ENCODE assay signal across 8 mouse cellular contexts in genomic region chr1:65179634-65180249, GRCm38 (mm10). TPM values are rescaled to one million over a fixed set of nuclear protein-coding genes. Genes with fewer than 3 reads are reported as not detected.
A peak's percentile ranks its signal among the peaks of the same experiment; 100 is the strongest.
DNase-seq lines count a peak whose midpoint lies in the region; ATAC-seq lines count a peak whose summit lies in the region.

No protein-coding gene starts in this region.

- H3K4me2 ChIP-seq in forebrain, embryonic 16.5 days (ENCODE audit: low read length), result peak overlapping the region; percentile 78
- H3K4me2 ChIP-seq in limb, embryonic 11.5 days (ENCODE audit: low read depth, severe bottlenecking), result peak overlapping the region; percentile 60
- peak overlapping the region; percentile 60 for H3K4me2 ChIP-seq in midbrain, embryonic 12.5 days (replicated peaks)

- no peak for ATAC-seq in forebrain, embryonic 16.5 days
- ATAC-seq in limb, embryonic 11.5 days (ENCODE audit: insufficient number of reproducible peaks, low FRiP score, low TSS enrichment, low read depth), result no peak
- no peak for ATAC-seq in midbrain, embryonic 12.5 days (ENCODE audit: low FRiP score, low read depth)

- H3K4me3 ChIP-seq in forebrain, embryonic 16.5 days (replicated peaks; ENCODE audit: low read length), result peak overlapping the region; percentile 74
- H3K4me3 ChIP-seq in limb, embryonic 11.5 days (ENCODE audit: low read depth, low read length), result peak overlapping the region; percentile 72
- peak overlapping the region; percentile 80 for H3K4me3 ChIP-seq in midbrain, embryonic 12.5 days

- peak; percentile 64 for DNase-seq in ovary, postnatal 14 days (ENCODE audit: low spot score)
- no peak for DNase-seq in ovary, adult 18-20 months (ENCODE audit: low spot score)
- peak; percentile 68 for DNase-seq in cerebellum, adult 8-10 months
- peak; percentile 93 for DNase-seq in induced T-regulatory cell, adult 2 months (ENCODE audit: low read depth)
- peak; percentile 68 for DNase-seq in limb, embryonic 11.5 days (ENCODE audit: low spot score)
- DNase-seq in splenic B cell, adult 2 months (ENCODE audit: low read depth, low spot score), result peak; percentile 88

- 4% methylated on average over 11 of the region's 11 CpGs for WGBS in forebrain, embryonic 16.5 days
- WGBS in limb, embryonic 11.5 days, result 6% methylated on average over 11 of the region's 11 CpGs
- WGBS in midbrain, embryonic 12.5 days, result 6% methylated on average over 11 of the region's 11 CpGs

- no peaks in the 10 kb centered on the region for H3K9me3 ChIP-seq in forebrain, embryonic 16.5 days (ENCODE audit: control insufficient read depth, low read length)
- H3K9me3 ChIP-seq in limb, embryonic 11.5 days (ENCODE audit: control insufficient read depth, low read length), result no peaks in the 10 kb centered on the region
- no peaks in the 10 kb centered on the region for H3K9me3 ChIP-seq in midbrain, embryonic 12.5 days

- no peaks in the 10 kb centered on the region; the same call in 1 of the 2 replicates for H3K36me3 ChIP-seq in forebrain, embryonic 16.5 days (ENCODE audit: control insufficient read depth, insufficient read depth)
- no peaks in the 10 kb centered on the region for H3K36me3 ChIP-seq in limb, embryonic 11.5 days (ENCODE audit: control insufficient read depth, insufficient read depth, low read length)
- H3K36me3 ChIP-seq in midbrain, embryonic 12.5 days, result peaks cover under 1% of the 10 kb centered on the region
- H3K36me3 ChIP-seq in splenic B cell, adult 2 months (ENCODE audit: control insufficient read depth, insufficient read depth, low read length, poor library complexity, severe bottlenecking), result no peaks in the 10 kb centered on the region

- peak overlapping the region; percentile 50 for H3K9ac ChIP-seq in forebrain, embryonic 16.5 days (replicated peaks; ENCODE audit: low read depth, low read length)
- no peak overlapping the region; the same call in 1 of the 2 replicates for H3K9ac ChIP-seq in limb, embryonic 11.5 days (ENCODE audit: low read length)
- H3K9ac ChIP-seq in midbrain, embryonic 12.5 days (replicated peaks), result peak overlapping the region; percentile 55; the same call in 1 of the 2 replicates

- peaks cover 24% of the 10 kb centered on the region for H3K4me1 ChIP-seq in forebrain, embryonic 16.5 days (replicated peaks; ENCODE audit: control insufficient read depth, insufficient read depth, low read length)
- H3K4me1 ChIP-seq in limb, embryonic 11.5 days (ENCODE audit: control insufficient read depth, insufficient read depth, low read length), result 0 out of 2 replicates have a peak, but pooled peaks cover 2% of the 10 kb centered on the region
- H3K4me1 ChIP-seq in midbrain, embryonic 12.5 days, result peaks cover 23% of the 10 kb centered on the region

- H3K27me3 ChIP-seq in forebrain, embryonic 16.5 days (replicated peaks; ENCODE audit: control insufficient read depth, insufficient read depth, low read length), result no peaks in the 10 kb centered on the region
- H3K27me3 ChIP-seq in limb, embryonic 11.5 days (ENCODE audit: control insufficient read depth, insufficient read depth, low read length), result no peaks in the 10 kb centered on the region
- H3K27me3 ChIP-seq in midbrain, embryonic 12.5 days, result no peaks in the 10 kb centered on the region
- no peaks in the 10 kb centered on the region for H3K27me3 ChIP-seq in splenic B cell, adult 2 months (ENCODE audit: control insufficient read depth, insufficient read depth, low read length, poor library complexity, severe bottlenecking)

- peak overlapping the region; percentile 98 for H3K27ac ChIP-seq in forebrain, embryonic 16.5 days (ENCODE audit: low read length)
- peak overlapping the region; percentile 90; the same call in 1 of the 2 replicates for H3K27ac ChIP-seq in limb, embryonic 11.5 days (replicated peaks; ENCODE audit: low read depth, low read length)
- peak overlapping the region; percentile 99 for H3K27ac ChIP-seq in midbrain, embryonic 12.5 days (replicated peaks)

RNA-seq across cellular contexts. Expression of gene Idh1, which starts 6.6 kb away (rescaled TPM):
- 496 and 516 TPM in 2 replicates for polyA plus RNA-seq in forebrain, embryonic 16.5 days (2015; fragmentation: Nextera tagmentation; extraction: Ambion mirVana)
- polyA plus RNA-seq in limb, embryonic 11.5 days (2014; fragmentation: Nextera tagmentation; extraction: Ambion mirVana), result 174 and 176 TPM in 2 replicates
- 397 and 420 TPM in 2 replicates for polyA plus RNA-seq in midbrain, embryonic 12.5 days (2016; fragmentation: Nextera tagmentation; extraction: Ambion mirVana)

RNA-seq across cellular contexts. Expression of gene Pikfyve, which starts 6.7 kb away (rescaled TPM):
- 12.2 and 16.5 TPM in 2 replicates for polyA plus RNA-seq in forebrain, embryonic 16.5 days (2015; fragmentation: Nextera tagmentation; extraction: Ambion mirVana)
- 16.3 and 16.5 TPM in 2 replicates for polyA plus RNA-seq in limb, embryonic 11.5 days (2014; fragmentation: Nextera tagmentation; extraction: Ambion mirVana)
- 18.4 and 19.9 TPM in 2 replicates for polyA plus RNA-seq in midbrain, embryonic 12.5 days (2016; fragmentation: Nextera tagmentation; extraction: Ambion mirVana)

RNA-seq across cellular contexts. Expression of gene D630023F18Rik, which starts 56.7 kb away (rescaled TPM):
- polyA plus RNA-seq in forebrain, embryonic 16.5 days (2015; fragmentation: Nextera tagmentation; extraction: Ambion mirVana), result 1.5 and 2.9 TPM in 2 replicates
- 0.33 and 0.40 TPM in 2 replicates for polyA plus RNA-seq in limb, embryonic 11.5 days (2014; fragmentation: Nextera tagmentation; extraction: Ambion mirVana)
- polyA plus RNA-seq in midbrain, embryonic 12.5 days (2016; fragmentation: Nextera tagmentation; extraction: Ambion mirVana), result 0.13 TPM in 1 of 2 replicates, not detected in the other
